Mouse (Mus musculus): Measurements from ENCODE around the gene Setd7.
A peak's percentile ranks its signal among the peaks of the same experiment; 100 is the strongest.

- TF ChIP-seq CTCF (IDR thresholded peaks at IDR 0.05; ENCODE audit: borderline replicate concordance, control insufficient read depth, extremely low read depth, insufficient read depth, low read length, poor library complexity) (peak; percentile 48; the same call in 1 of the 2 replicates), POLR2A (IDR thresholded peaks at IDR 0.05; ENCODE audit: control insufficient read depth, extremely low read depth, insufficient read depth, low read length, poor library complexity) (no peak)
These were observed 672 bp upstream of the Setd7 start for GRCm38 (mm10) chr3:51561109-51561992.

Data from thymus, adult 2 months (tissue).